ENCODE assay signal across 7 mouse cellular contexts in the genomic region with DNA sequence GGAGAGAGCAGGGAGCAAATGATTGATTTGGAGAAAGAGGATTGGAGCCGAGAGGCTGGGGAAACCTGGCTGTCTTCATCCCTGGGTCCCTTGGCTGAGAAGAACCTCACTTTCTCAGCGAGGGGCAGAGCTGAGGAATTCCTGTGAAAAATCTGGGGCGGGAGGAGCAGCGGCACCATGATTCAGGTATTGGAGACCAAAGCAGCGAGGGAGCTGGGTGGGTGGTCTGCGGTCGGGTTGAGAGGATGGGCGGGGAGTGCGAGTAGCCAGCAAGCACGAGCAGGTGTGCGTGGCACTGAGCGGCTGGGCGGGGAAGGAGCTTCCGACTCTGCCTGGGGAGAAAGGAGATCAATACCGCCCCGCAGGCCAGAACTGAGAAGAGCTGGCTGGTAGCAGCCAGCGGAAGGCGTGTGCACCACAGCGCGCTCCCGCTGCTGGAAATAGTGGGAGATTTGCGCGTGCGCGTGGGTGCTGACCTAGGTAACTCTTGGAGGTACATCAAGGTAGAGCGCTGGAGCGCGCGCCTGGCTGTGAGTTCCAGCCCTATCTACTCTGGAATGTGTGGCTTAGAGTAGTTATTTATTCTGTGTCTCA. TPM values are rescaled to one million over a fixed set of nuclear protein-coding genes. Genes with fewer than 3 reads are reported as not detected.
A peak's percentile ranks its signal among the peaks of the same experiment; 100 is the strongest.
DNase-seq lines count a peak whose midpoint lies in the region; ATAC-seq and TF ChIP-seq lines count a peak whose summit lies in the region.

No protein-coding gene starts in this region.

- no peak for TF ChIP-seq POLR2A in bone marrow macrophage, adult 2 months (IDR thresholded peaks at IDR 0.05; ENCODE audit: borderline replicate concordance, low read depth, low read length)

- H3K36me3 ChIP-seq in embryonic facial prominence, embryonic 15.5 days = no peaks in the 10 kb centered on the region
- no peaks in the 10 kb centered on the region for H3K36me3 ChIP-seq in intestine, embryonic 15.5 days

- TF ChIP-seq CTCF in bone marrow macrophage, adult 2 months (IDR thresholded peaks at IDR 0.05; ENCODE audit: low read depth, low read length) = no peak

- no peak overlapping the region for H3K9ac ChIP-seq in embryonic facial prominence, embryonic 15.5 days
- 0 out of 2 replicates have a peak overlapping the region, but pooled peaks have one; percentile 32 for H3K9ac ChIP-seq in intestine, embryonic 15.5 days

- H3K9me3 ChIP-seq in embryonic facial prominence, embryonic 15.5 days (replicated peaks) = no peaks in the 10 kb centered on the region
- H3K9me3 ChIP-seq in intestine, embryonic 15.5 days = no peaks in the 10 kb centered on the region

- 2% methylated on average over 29 of the region's 29 CpGs for WGBS in embryonic facial prominence, embryonic 15.5 days
- under 1% methylated on average over 29 of the region's 29 CpGs for WGBS in intestine, embryonic 15.5 days

- H3K27ac ChIP-seq in bone marrow macrophage, adult 2 months (ENCODE audit: insufficient read depth, low read depth, low read length) = no peak overlapping the region
- no peak overlapping the region for H3K27ac ChIP-seq in embryonic facial prominence, embryonic 15.5 days (replicated peaks)
- H3K27ac ChIP-seq in intestine, embryonic 15.5 days = no peak overlapping the region

- H3K4me3 ChIP-seq in bone marrow macrophage, adult 2 months (ENCODE audit: insufficient read depth, low read length) = peak overlapping the region; percentile 20
- peak overlapping the region; percentile 38 for H3K4me3 ChIP-seq in embryonic facial prominence, embryonic 15.5 days (replicated peaks)
- peak overlapping the region; percentile 35 for H3K4me3 ChIP-seq in intestine, embryonic 15.5 days (replicated peaks)

- H3K4me1 ChIP-seq in bone marrow macrophage, adult 2 months (ENCODE audit: control insufficient read depth, insufficient read depth, low read length) = peaks cover 2% of the 10 kb centered on the region; the same call in 1 of the 2 replicates
- peaks cover 16% of the 10 kb centered on the region for H3K4me1 ChIP-seq in embryonic facial prominence, embryonic 15.5 days
- H3K4me1 ChIP-seq in intestine, embryonic 15.5 days (replicated peaks) = peaks cover 17% of the 10 kb centered on the region

- intact Hi-C loops in left cerebral cortex, postnatal 25 days (cut with DNase I) = loop anchor here (2.0 to 5.0 kb wide), 3 partner anchors 45 to 205 kb away; no protein-coding TSS in a partner anchor

- ATAC-seq in embryonic facial prominence, embryonic 15.5 days (ENCODE audit: insufficient number of reproducible peaks, low FRiP score, low TSS enrichment, low read depth) = peak; percentile 32; the same call in 1 of the 2 replicates
- ATAC-seq in intestine, embryonic 15.5 days = peak; percentile 85
- peak; percentile 70 for ATAC-seq in monocyte, adult 5-6 weeks (replicated peaks; ENCODE audit: insufficient number of reproducible peaks, low FRiP score, low TSS enrichment, poor library complexity, severe bottlenecking)

- DNase-seq in Muller cell, postnatal 12 days (ENCODE audit: inconsistent ontology term) = peak; percentile 66
- peak; percentile 84 to 85 for DNase-seq in left cerebral cortex, postnatal 25 days (ENCODE audit: low spot score in 2 of 2)
- DNase-seq in thymus, postnatal 0 days (ENCODE audit: low spot score) = peak; percentile 54

- peaks cover 31% of the 10 kb centered on the region for H3K27me3 ChIP-seq in embryonic facial prominence, embryonic 15.5 days
- peaks cover 21% of the 10 kb centered on the region for H3K27me3 ChIP-seq in intestine, embryonic 15.5 days (replicated peaks)

- H3K4me2 ChIP-seq in embryonic facial prominence, embryonic 15.5 days (replicated peaks) = peak overlapping the region; percentile 55
- H3K4me2 ChIP-seq in intestine, embryonic 15.5 days (replicated peaks) = peak overlapping the region; percentile 73

RNA-seq across cellular contexts. Expression of gene Chl1, which starts 1.7 kb away (rescaled TPM):
- polyA plus RNA-seq in bone marrow macrophage, adult 2 months (2012; ENCODE audit: insufficient read depth, insufficient read length, missing spikeins) = 0.13 TPM in 1 of 2 replicates, not detected in the other
- polyA plus RNA-seq in embryonic facial prominence, embryonic 15.5 days (2015; fragmentation: Nextera tagmentation; extraction: Ambion mirVana) = 7.4 and 7.8 TPM in 2 replicates
- 3.4 and 3.9 TPM in 2 replicates for polyA plus RNA-seq in intestine, embryonic 15.5 days (2015; fragmentation: Nextera tagmentation; extraction: Ambion mirVana)
- 100 to 1,000 TPM; 123 to 148 TPM for total RNA-seq in left cerebral cortex, postnatal 25 days (2021)
- 0.87 to 1.1 TPM in 2 of 3 replicates, not detected in the other for total RNA-seq in monocyte, adult 5-6 weeks (2017)
- 2.3 and 2.7 TPM in 2 replicates for polyA plus RNA-seq in thymus, postnatal 0 days (2015; fragmentation: Nextera tagmentation; extraction: Ambion mirVana)

Comparison
In these comparisons a context has a peak if more than half of its experiments do, and no peak if none do; other contexts are left out.
1. ATAC-seq: peak in every context shown above with its lines; median percentile 85 in intestine, embryonic 15.5 days; 70 in monocyte, adult 5-6 weeks; 32 in embryonic facial prominence, embryonic 15.5 days.